Mouse (Mus musculus) frontal cortex, adult 2 months (tissue): ENCODE measurements around the gene Gpalpp1. TPM values are rescaled to one million over a fixed set of nuclear protein-coding genes. Genes with fewer than 3 reads are reported as not detected.

ENCODE experiments used
- polyA plus RNA-seq: library from polyadenylated mRNA; depleted of rRNA; stranded (reverse); fragments of >200 nt; gene quantifications from 2 replicates; pipeline ENCODE4 v1.2.3, GENCODE M21; 2012; rRNA removed

The Gpalpp1 gene
- polyA plus RNA-seq, 1 experiment, result 14.7 TPM

Other genes starting within 250 kb of the Gpalpp1 start
- 10.0 and 11.8 TPM in 2 replicates for gene Kctd4, start 155.8 kb downstream of the Gpalpp1 start, polyA plus RNA-seq
- 14.5 and 16.5 TPM in 2 replicates for gene Gtf2f2, start 99.9 kb downstream of the Gpalpp1 start, polyA plus RNA-seq
- gene Nufip1, start 131 bp upstream of the Gpalpp1 start, polyA plus RNA-seq, result 6.3 and 7.6 TPM in 2 replicates